In the genomic region with DNA sequence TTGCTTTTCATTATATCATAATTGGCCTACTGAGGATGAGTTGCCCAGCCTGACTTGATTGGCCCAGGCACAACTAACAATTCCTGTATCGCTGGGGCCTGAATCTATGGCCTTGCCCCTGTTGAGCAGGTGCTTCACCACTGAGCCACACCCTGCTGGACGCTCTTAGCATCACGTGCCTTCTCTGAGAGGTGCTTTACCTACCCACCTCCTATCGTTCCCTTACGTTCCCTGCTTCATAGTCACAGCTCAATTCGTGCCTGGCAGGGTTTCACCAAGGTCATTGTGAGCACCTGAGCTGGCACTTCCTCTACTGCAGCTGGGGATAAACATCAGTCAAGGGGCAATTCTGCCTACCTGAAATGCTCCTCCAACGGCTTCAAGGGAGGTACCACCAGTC, we compare ENCODE assay signal across 12 mouse cellular contexts.
"Had no signal": no experiment of that assay in that cellular context is flagged by ENCODE, and none has a peak within 500 bp of the region (broad histone marks: within the 10 kb centered on the region; RNA-seq: fewer than 3 reads in every experiment).

No protein-coding gene starts in this region.

- H3K27ac ChIP-seq: limb, embryonic 12.5 days; liver, embryonic 14.5 days; midbrain, embryonic 15.5 days; neural tube, embryonic 12.5 days; stomach, postnatal 0 days had no signal

- H3K9ac ChIP-seq: limb, embryonic 12.5 days; liver, embryonic 14.5 days; lung, embryonic 14.5 days; midbrain, embryonic 15.5 days; neural tube, embryonic 12.5 days had no signal

- ATAC-seq: intestine, embryonic 16.5 days; midbrain, embryonic 15.5 days had no signal

- DNase-seq: kidney, postnatal 25 days; liver; lung, embryonic 14.5 days; thymus, adult 2 months; thymus, postnatal 4 days had no signal

- H3K4me1 ChIP-seq: limb, embryonic 12.5 days; midbrain, embryonic 15.5 days; neural tube, embryonic 12.5 days had no signal

- H3K27me3 ChIP-seq: limb, embryonic 12.5 days; midbrain, embryonic 15.5 days; neural tube, embryonic 12.5 days had no signal

- H3K4me2 ChIP-seq: limb, embryonic 12.5 days; lung, embryonic 14.5 days; midbrain, embryonic 11.5 days; midbrain, embryonic 15.5 days; neural tube, embryonic 12.5 days had no signal

- H3K9me3 ChIP-seq: limb, embryonic 12.5 days; midbrain, embryonic 15.5 days; neural tube, embryonic 12.5 days had no signal

- H3K36me3 ChIP-seq: limb, embryonic 12.5 days; midbrain, embryonic 15.5 days; neural tube, embryonic 12.5 days had no signal

- H3K4me3 ChIP-seq: limb, embryonic 12.5 days; midbrain, embryonic 15.5 days; neural tube, embryonic 12.5 days had no signal
